Mouse (Mus musculus) hindbrain, embryonic 15.5 days (tissue): ENCODE data around the gene Elmo1. TPM values are rescaled to one million over a fixed set of nuclear protein-coding genes. Genes with fewer than 3 reads are reported as not detected.

Source experiments
- ATAC-seq: fragments of 200-750 bp; cut with Nextera tagmentation; 2 replicates; pipeline ENCODE4 v1.8.0; 2017; ENCODE audit warnings: low read depth, moderate number of reproducible peaks, moderate TSS enrichment; ENCODE audit not compliant: low FRiP score
- H3K27ac ChIP-seq: fragments of 300-500 bp; sonication (generic); replicated peaks from 2 replicates; pipeline ENCODE4 v1.5.1; 2015; ENCODE audit warnings: mild to moderate bottlenecking, inconsistent platforms
- H3K27me3 ChIP-seq: fragments of 300-500 bp; sonication (generic); 2 replicates; pipeline ENCODE4 v1.6.1; 2015; ENCODE audit warnings: control low read depth, inconsistent platforms
- H3K36me3 ChIP-seq: fragments of 300-500 bp; sonication (generic); 2 replicates; pipeline ENCODE4 v1.6.1; 2015; ENCODE audit warnings: control low read depth, inconsistent platforms
- H3K4me1 ChIP-seq: fragments of 300-500 bp; sonication (generic); replicated peaks from 2 replicates; pipeline ENCODE4 v1.6.1; 2015; ENCODE audit warnings: control low read depth, inconsistent platforms
- H3K4me2 ChIP-seq: fragments of 300-500 bp; sonication (generic); 2 replicates; pipeline ENCODE4 v1.6.1; 2015; ENCODE audit warnings: moderate library complexity, mild to moderate bottlenecking, inconsistent platforms
- H3K4me3 ChIP-seq: fragments of 300-500 bp; sonication (generic); 2 replicates; pipeline ENCODE4 v1.5.1; 2015; ENCODE audit warnings: mild to moderate bottlenecking, inconsistent platforms
- H3K9ac ChIP-seq: fragments of 300-500 bp; sonication (generic); 2 replicates; pipeline ENCODE4 v1.6.1; 2015; ENCODE audit warnings: inconsistent platforms
- H3K9me3 ChIP-seq: fragments of 300-500 bp; sonication (generic); 2 replicates; pipeline ENCODE4 v1.6.1; 2016; ENCODE audit warnings: control low read depth, inconsistent platforms
- WGBS: fragments of 180-500 bp; shearing (Covaris S2); methylation state at CpG from one replicate; pipeline ENCODE4 v1.1.7; 2015; 5-methylcytosine and 5-hydroxymethylcytosine counted together
- polyA plus RNA-seq: library from polyadenylated mRNA; unstranded; fragments of >200 nt; fragmentation: Nextera tagmentation; extraction: Ambion mirVana; gene quantifications from 2 replicates; pipeline ENCODE4 v1.2.1, GENCODE M21; 2015

The Elmo1 gene
- polyA plus RNA-seq, 1 experiment from 2014 or later: 47.9 TPM

- no peak overlapping the region for H3K27ac ChIP-seq
- ATAC-seq: no peak
- 95% methylated on average over 2 of the region's 2 CpGs for WGBS
- no peaks in the 10 kb centered on the region for H3K36me3 ChIP-seq
- no peak overlapping the region for H3K4me2 ChIP-seq
- no peak overlapping the region for H3K4me3 ChIP-seq
- H3K9ac ChIP-seq: no peak overlapping the region
- no peaks in the 10 kb centered on the region for H3K4me1 ChIP-seq
- H3K27me3 ChIP-seq: no peaks in the 10 kb centered on the region
- H3K9me3 ChIP-seq: no peaks in the 10 kb centered on the region
These were observed 115.3 kb downstream of the Elmo1 start for GRCm38 (mm10) chr13:20205746-20206145.

DNA sequence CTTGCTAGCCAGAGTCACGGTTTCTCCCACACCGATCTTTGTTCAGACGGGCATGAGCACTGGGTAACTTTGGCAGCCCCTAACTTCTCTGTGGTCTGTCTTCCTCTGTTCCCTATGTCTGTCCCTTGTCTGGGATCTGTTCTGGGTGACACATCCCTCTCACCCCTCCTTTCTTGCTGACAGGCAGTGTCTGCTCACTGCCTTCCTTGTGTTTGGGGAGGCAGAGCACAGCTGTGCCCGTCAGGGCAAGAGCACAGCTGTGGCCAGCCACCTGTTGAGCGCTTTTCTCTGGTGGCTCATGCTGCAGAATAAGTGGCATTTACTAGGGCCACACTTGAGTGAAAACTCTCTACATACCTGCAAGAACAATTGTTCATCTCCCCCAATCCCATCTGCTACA lies 116.7 kb downstream of the Elmo1 start:
- Histone ChIP-seq H3K27ac (no peak overlapping the region), H3K4me2 (no peak overlapping the region), H3K4me1 (no peaks in the 10 kb centered on the region), H3K36me3 (no peaks in the 10 kb centered on the region), H3K27me3 (no peaks in the 10 kb centered on the region), H3K9me3 (no peaks in the 10 kb centered on the region), H3K4me3 (no peak overlapping the region), H3K9ac (no peak overlapping the region)
- ATAC-seq: no peak
- WGBS: 62% methylated on average over 5 of the region's 5 CpGs

DNA sequence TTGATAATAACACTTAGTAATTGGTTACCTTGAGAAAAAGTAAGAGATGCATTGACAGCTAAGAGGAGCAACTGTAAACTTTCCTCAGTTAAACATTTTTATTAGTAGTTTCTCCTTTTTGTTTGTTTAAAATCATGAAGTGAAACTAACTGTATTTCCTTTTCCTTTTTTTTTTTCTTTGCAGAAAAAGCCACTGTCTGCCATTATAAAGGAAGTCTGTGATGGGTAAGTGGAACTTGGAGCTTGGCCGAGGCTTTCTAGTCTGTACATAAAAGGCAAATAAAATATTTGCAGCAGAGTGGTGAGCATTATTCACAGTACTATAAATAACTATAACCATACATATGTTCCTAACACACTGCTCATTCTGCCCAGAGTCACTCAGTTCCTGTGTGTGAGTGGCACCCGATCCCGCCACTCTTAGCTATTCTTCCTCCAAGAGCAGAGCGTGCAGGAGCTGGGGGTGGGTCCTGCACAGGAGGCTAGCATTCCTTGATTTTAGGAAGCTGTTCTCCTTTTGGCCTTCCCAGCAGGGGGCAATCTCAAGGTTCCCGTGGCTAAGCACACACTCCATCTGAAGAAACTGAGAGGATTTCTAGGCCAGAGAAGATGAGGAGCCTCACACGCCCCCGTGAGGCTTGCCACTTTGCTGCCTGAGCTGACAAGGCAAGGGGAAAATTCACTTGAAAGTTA lies 117.7 kb downstream of the Elmo1 start:
- ATAC-seq: no peak
- 67% methylated on average over 7 of the region's 7 CpGs for WGBS

GRCm38 (mm10) chr13:20208867-20209266 lies 118.5 kb downstream of the Elmo1 start:
- Histone ChIP-seq H3K9me3 (no peaks in the 10 kb centered on the region), H3K27me3 (no peaks in the 10 kb centered on the region), H3K9ac (no peak overlapping the region), H3K27ac (no peak overlapping the region), H3K4me2 (no peak overlapping the region), H3K36me3 (no peaks in the 10 kb centered on the region), H3K4me1 (no peaks in the 10 kb centered on the region), H3K4me3 (no peak overlapping the region)
- no peak for ATAC-seq
- WGBS: 93% methylated on average over 5 of the region's 5 CpGs

More for the DNA sequence above, 117.7 kb downstream of the Elmo1 start:
- H3K4me3 ChIP-seq: no peak overlapping the region
- no peaks in the 10 kb centered on the region for H3K4me1 ChIP-seq
- H3K36me3 ChIP-seq: no peaks in the 10 kb centered on the region
- no peak overlapping the region for H3K4me2 ChIP-seq
- H3K27me3 ChIP-seq: no peaks in the 10 kb centered on the region
- H3K9me3 ChIP-seq: no peaks in the 10 kb centered on the region
- H3K27ac ChIP-seq: no peak overlapping the region
- H3K9ac ChIP-seq: no peak overlapping the region

GRCm38 (mm10) chr13:20211780-20212179 lies 121.4 kb downstream of the Elmo1 start:
- H3K9me3 ChIP-seq: no peaks in the 10 kb centered on the region
- H3K27me3 ChIP-seq: no peaks in the 10 kb centered on the region
- WGBS: 83% methylated on average over 5 of the region's 5 CpGs

DNA sequence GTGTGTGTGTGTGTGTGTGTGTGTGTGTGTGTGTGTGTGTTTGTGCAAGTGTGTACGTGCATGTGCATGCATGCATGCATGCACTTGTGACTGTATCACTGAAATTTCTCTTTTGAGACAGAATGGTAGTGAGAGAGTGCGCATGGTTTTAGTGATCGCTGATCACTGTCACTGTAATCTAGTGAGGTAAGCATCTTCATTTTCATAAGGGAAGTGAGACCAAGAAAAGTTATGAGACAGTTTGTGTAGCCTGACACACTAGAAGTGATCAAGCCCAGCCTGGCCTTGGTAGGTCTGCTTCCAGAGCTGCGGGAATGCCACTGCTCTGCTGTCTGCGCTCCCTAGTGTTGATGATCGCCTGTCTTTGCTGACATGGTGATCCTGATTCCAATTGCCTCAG lies 122.3 kb downstream of the Elmo1 start:
- Histone ChIP-seq H3K36me3 (no peaks in the 10 kb centered on the region), H3K4me3 (no peak overlapping the region), H3K9ac (no peak overlapping the region), H3K9me3 (no peaks in the 10 kb centered on the region), H3K4me2 (no peak overlapping the region), H3K27me3 (no peaks in the 10 kb centered on the region), H3K4me1 (no peaks in the 10 kb centered on the region), H3K27ac (no peak overlapping the region)
- no peak for ATAC-seq
- WGBS: 93% methylated on average over 6 of the region's 6 CpGs

More at GRCm38 (mm10) chr13:20211780-20212179, 121.4 kb downstream of the Elmo1 start:
- ATAC-seq: no peak
- no peak overlapping the region for H3K27ac ChIP-seq
- no peak overlapping the region for H3K4me2 ChIP-seq
- H3K9ac ChIP-seq: no peak overlapping the region
- no peak overlapping the region for H3K4me3 ChIP-seq
- no peaks in the 10 kb centered on the region for H3K4me1 ChIP-seq
- H3K36me3 ChIP-seq: no peaks in the 10 kb centered on the region

DNA sequence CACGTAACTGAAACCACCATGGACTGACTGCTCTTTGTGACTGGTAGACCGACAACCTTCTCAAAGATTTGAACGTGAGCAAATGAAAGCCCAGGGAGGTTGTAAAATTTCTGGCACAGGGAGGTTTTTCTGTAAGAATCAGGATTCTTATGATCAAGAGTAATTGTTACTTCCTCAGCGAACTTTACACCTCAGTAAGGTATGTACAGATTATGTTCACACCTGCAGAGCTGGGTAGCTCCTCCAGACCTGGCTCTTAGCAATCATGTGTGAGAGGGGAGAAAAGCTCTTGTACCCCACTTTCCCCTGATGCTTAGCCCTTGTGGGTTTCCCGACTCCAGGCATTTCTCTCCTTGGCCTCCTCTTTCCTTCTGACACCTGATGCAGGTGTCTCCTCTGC lies 123.5 kb downstream of the Elmo1 start:
- H3K27ac ChIP-seq: no peak overlapping the region
- H3K9ac ChIP-seq: no peak overlapping the region
- H3K27me3 ChIP-seq: no peaks in the 10 kb centered on the region
- no peaks in the 10 kb centered on the region for H3K9me3 ChIP-seq
- H3K36me3 ChIP-seq: no peaks in the 10 kb centered on the region
- 91% methylated on average over 5 of the region's 5 CpGs for WGBS
- no peak for ATAC-seq
- H3K4me2 ChIP-seq: no peak overlapping the region
- H3K4me1 ChIP-seq: no peaks in the 10 kb centered on the region
- no peak overlapping the region for H3K4me3 ChIP-seq

DNA sequence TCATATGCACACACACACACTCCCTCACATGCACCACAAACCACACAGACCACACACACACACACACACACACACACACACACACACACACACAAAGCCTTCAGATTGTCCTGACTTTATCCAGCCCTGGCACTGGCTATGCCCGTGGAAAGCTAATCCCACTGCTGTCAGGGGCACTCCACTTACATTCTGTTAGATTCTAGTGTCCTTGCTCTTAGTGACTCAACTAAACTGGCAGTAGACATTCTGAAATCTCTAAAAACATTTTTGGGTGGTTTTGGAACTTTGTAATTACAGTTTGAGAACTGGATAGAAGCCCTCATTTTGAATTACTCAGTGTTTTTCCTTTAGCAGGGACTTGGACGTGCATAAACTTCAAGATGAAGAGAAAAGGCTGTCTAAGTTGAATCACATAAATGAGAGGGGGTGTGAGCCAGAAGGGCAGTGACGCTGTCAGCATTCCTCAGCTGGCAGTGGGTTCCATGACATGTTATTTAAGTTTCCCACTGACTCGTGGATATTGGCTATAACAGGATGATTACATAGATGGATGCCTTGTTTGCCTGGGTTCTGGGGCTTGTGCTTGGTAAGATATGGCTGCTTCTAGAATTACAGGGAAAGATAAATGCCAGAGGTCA lies 127.2 kb downstream of the Elmo1 start:
- no peaks in the 10 kb centered on the region for H3K27me3 ChIP-seq
- 65% methylated on average over 4 of the region's 4 CpGs for WGBS
- no peaks in the 10 kb centered on the region for H3K36me3 ChIP-seq
- no peak overlapping the region for H3K4me3 ChIP-seq
- H3K4me1 ChIP-seq: no peaks in the 10 kb centered on the region
- H3K9me3 ChIP-seq: no peaks in the 10 kb centered on the region
- no peak overlapping the region for H3K27ac ChIP-seq
- H3K9ac ChIP-seq: no peak overlapping the region
- H3K4me2 ChIP-seq: no peak overlapping the region
- no peak for ATAC-seq

- H3K4me2 ChIP-seq: no peak overlapping the region
- no peak overlapping the region for H3K9ac ChIP-seq
- no peaks in the 10 kb centered on the region for H3K9me3 ChIP-seq
- H3K36me3 ChIP-seq: no peaks in the 10 kb centered on the region
- H3K4me1 ChIP-seq: no peaks in the 10 kb centered on the region
- no peak for ATAC-seq
- no peak overlapping the region for H3K4me3 ChIP-seq
- no peaks in the 10 kb centered on the region for H3K27me3 ChIP-seq
- H3K27ac ChIP-seq: no peak overlapping the region
- 72% methylated on average over 4 of the region's 4 CpGs for WGBS
These were observed 127.7 kb downstream of the Elmo1 start for GRCm38 (mm10) chr13:20218126-20218525.

- H3K27me3 ChIP-seq: no peaks in the 10 kb centered on the region
- no peak overlapping the region for H3K27ac ChIP-seq
- no peak for ATAC-seq
- no peaks in the 10 kb centered on the region for H3K36me3 ChIP-seq
- no peak overlapping the region for H3K4me3 ChIP-seq
- H3K9me3 ChIP-seq: no peaks in the 10 kb centered on the region
- H3K4me2 ChIP-seq: no peak overlapping the region
- H3K9ac ChIP-seq: no peak overlapping the region
- H3K4me1 ChIP-seq: no peaks in the 10 kb centered on the region
These were observed 130.0 kb downstream of the Elmo1 start for GRCm38 (mm10) chr13:20220414-20220813.

GRCm38 (mm10) chr13:20227923-20228705 lies 137.7 kb downstream of the Elmo1 start:
- H3K36me3 ChIP-seq: no peaks in the 10 kb centered on the region
- ATAC-seq: peak; percentile 59; the same call in 1 of the 2 replicates
- WGBS: 51% methylated on average over 11 of the region's 11 CpGs

More at GRCm38 (mm10) chr13:20227923-20228705, 137.7 kb downstream of the Elmo1 start:
- H3K4me3 ChIP-seq: no peak overlapping the region
- H3K9ac ChIP-seq: no peak overlapping the region
- no peaks in the 10 kb centered on the region for H3K4me1 ChIP-seq
- no peaks in the 10 kb centered on the region for H3K9me3 ChIP-seq
- no peak overlapping the region for H3K27ac ChIP-seq
- H3K4me2 ChIP-seq: no peak overlapping the region
- H3K27me3 ChIP-seq: no peaks in the 10 kb centered on the region
